Mouse (Mus musculus) NIH3T3 (cell line): ENCODE measurements around the gene Slbp.

Source experiments
- DNase-seq: peaks from one replicate; pipeline ENCODE4 v3.0.0-alpha.2; 2012; ENCODE audit warnings: low read depth

Gene Slbp

DNA sequence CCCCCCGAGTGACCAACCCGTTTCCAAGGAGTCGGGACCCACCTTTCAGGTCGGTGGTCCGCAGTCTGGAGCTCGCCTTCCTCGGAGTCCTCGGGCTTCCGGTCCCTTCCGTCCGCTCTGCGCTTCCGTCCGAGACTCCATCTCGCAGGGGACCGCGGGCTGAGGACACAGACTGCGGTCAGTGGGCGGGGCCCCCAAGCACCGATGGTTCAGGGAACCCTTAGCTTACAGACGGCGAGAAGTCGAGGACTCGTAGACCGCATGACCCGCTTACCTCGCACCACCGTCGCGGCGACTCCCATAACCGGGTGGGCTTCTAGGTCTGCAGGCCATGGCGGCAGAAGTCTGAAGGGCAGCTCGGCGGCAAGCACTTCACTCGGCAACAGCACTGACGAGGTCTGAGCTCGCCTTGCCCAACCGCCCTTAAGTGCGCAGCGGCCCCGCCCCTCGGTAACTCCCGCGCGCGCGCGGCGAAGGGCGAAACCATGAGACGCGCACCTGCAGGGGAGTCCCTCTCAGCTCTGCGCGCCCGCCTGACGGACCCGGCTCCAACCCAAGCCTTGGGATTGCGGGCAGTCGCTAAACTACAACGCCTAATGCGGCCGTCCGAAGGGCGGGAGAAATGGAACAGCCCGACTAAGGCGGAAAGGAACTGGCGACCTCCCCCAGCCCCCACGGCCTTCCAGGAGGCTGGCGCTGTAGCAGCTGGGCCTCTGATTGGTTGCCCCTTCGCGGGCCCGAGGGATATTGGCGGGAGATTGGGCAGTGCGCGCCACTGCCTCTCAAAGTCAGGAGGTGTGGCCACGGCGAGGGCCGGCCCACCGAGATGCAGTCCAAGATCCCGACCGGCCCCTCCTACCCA, at the start of gene Slbp:
Gene Slbp, minus strand, starts transcription at position 654 of the 862 bp plus-strand sequence.
- peak; percentile 98 for DNase-seq

DNA sequence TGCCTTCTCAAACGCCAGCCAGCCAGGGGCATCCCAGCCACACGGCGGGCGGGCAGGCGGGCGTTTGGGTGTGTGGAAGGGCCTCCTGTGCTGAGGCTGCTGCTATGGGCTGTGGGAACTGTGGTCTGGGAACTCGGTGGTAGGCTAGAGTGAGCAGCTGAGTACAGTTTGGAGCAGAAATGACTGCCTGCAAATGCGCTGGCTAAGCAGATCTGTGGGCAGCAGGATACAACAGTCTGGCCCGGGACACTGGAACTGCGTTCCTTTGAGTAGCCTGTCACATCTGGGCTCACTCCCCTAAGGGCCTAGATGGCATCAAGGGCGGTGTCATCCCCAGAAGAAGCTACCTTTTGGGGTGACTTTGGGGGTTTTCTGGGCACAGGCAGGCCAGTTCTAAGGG, 49.5 kb upstream of the Slbp start:
- no peak for DNase-seq

- no peak for DNase-seq
These were observed 47.6 kb upstream of the Slbp start for GRCm38 (mm10) chr5:33700010-33700409.

- DNase-seq = no peak
These were observed 46.3 kb upstream of the Slbp start for GRCm38 (mm10) chr5:33698669-33699068.

- DNase-seq = no peak
These were observed 45.7 kb upstream of the Slbp start for GRCm38 (mm10) chr5:33697947-33698512.

DNA sequence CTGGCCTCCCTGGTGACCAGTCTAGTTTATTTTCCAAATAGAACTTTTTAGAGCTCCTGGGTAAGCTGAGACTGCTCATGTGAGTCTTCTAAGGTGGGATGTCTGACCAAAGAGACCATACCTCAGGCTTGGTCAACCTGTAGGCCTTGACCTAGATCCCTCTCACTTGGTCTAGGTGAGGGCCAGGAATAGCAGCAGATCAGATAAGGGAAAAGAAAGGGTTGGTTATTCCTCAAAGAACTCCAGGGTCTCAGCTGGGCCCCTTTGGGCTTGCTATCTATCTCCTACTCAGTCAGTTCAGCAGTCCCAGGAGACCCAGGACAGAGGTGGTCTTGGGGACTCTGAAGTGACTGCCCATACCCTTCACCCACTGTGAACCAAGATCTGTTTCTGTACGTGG, 45.2 kb upstream of the Slbp start:
- DNase-seq = no peak

GRCm38 (mm10) chr5:33696430-33696829, 44.1 kb upstream of the Slbp start:
- no peak for DNase-seq

DNA sequence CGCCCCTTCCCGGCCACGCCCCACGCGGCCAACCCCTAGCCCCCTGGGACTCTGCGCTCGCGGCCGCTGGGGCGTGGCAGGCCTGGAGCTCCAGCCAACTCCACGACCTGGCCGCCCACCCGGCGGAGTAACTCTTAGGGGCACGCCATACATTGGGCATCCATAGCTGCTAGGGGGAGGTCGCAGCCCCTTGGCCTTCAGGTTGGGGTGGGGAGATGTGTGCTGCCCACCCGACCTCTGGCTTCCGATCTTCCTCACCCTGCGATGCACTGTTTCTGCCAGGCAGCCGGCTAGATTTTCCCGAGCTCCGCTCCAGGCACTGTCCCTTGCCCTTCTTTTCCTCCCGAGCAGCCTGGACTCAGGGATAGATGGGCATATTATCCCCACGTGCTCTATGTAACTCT, 43.3 kb upstream of the Slbp start:
- DNase-seq = no peak

- DNase-seq = no peak
These were observed 42.7 kb upstream of the Slbp start for GRCm38 (mm10) chr5:33694848-33695717.

- no peak for DNase-seq
These were observed 42.1 kb upstream of the Slbp start for GRCm38 (mm10) chr5:33694461-33694847.

DNA sequence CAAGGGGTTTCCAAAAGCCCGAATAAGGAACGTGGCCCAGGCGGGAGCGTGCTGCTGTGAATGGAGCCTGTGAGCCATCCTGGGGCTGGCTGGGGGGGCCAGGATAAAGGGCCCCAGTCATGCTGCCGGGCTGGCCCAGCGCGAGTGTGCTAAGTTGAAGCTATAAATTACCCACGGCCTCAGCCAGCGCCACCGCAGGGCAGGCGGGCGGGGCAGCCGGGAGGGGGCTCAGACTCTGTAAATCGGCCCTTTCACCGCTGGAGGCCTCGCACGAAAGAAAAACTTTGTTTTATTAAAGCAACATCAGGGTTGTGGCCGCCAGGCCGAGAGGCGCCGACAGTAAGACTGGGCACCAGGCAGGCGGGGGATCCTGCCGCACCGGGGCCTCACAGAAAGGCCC, 40.0 kb upstream of the Slbp start:
- no peak for DNase-seq

- DNase-seq = no peak
These were observed 37.7 kb upstream of the Slbp start for GRCm38 (mm10) chr5:33689852-33690645.

- DNase-seq = no peak
These were observed 37.0 kb upstream of the Slbp start for GRCm38 (mm10) chr5:33689221-33689844.

DNA sequence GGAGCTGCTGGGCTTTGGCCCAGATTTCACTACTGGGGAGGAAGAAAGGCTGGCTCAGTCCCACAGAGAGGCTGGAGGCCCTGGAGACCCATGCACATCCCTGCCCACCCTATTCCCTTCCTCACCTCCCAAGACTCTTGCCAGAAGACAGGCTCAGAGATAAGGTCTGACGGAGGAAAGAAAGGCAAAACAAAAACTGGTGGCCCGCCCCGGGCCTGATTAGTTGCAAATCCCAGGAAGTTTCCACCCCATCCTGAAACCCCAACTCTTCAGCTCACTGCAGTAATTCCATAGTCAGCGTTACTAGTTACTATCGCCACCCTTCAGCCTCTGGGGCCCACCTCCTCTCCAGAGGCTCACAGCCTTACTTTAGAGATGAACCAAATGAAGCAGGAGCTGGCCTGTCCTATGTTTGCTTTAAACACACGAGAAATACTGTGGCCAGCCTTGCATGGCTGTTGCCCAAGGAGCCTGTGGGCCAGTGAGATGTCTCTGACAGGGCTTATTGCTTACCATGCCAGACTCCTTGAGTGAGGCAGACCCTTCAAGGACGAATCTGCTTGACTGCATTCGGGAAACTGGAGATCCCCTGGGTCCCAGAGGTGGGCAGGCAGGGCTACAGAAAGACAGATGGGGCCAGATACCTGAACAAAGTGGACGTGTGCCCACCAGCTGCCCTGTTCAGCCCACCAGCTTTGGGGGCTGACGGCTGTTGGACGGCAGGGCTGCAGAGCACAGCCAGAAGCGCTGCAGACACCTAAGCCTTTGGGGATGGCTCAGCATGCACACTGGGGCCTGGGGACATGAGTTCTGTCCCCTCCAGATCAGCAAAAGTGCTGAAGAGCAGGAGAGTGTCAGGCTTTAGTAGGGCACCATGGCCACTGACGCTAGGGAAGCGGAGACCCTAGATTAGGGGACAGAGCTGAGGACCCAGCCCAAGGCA, 36.2 kb upstream of the Slbp start:
- no peak for DNase-seq

DNA sequence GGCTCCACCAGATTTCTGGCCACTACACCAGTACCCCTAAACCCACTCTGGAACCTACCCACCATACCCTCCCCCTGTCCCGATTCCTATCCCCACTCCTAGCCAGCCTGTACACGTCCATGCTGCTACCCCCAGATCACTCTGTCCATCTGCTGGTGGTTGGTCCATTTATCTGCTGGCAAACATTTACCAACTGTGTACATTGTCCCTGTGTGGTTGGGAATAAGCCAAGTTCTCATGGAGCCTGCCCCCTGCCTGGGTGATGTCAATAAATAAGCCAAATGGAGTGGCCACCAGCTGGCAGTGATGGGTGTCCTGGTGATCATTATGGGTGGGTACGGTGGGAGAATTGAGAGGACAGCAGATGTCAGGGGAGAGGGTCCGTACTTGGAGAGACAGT, 34.8 kb upstream of the Slbp start:
- DNase-seq = no peak

GRCm38 (mm10) chr5:33684932-33685331, 32.6 kb upstream of the Slbp start:
- peak; percentile 27 for DNase-seq

GRCm38 (mm10) chr5:33683897-33684652, 31.7 kb upstream of the Slbp start:
- DNase-seq = peak; percentile 56

- no peak for DNase-seq
These were observed 30.6 kb upstream of the Slbp start for GRCm38 (mm10) chr5:33682963-33683362.

- DNase-seq = no peak
These were observed 29.4 kb upstream of the Slbp start for GRCm38 (mm10) chr5:33681611-33682388.
